Comparison of ENCODE assay signal across 23 mouse cellular contexts in genomic region chr17:64743606-64744300, GRCm38 (mm10).
DNase-seq lines count a peak whose midpoint lies in the region; ATAC-seq and TF ChIP-seq lines count a peak whose summit lies in the region.
"Had no signal": no experiment of that assay in that cellular context is flagged by ENCODE, and none has a peak within 500 bp of the region (broad histone marks: within the 10 kb centered on the region; RNA-seq: fewer than 3 reads in every experiment).

No protein-coding gene starts in this region.

- peaks cover 33% of the 10 kb centered on the region for H3K36me3 ChIP-seq in liver, adult 2 months (ENCODE audit: control insufficient read depth, insufficient read depth, low read length)
- peaks cover 19% of the 10 kb centered on the region for H3K36me3 ChIP-seq in liver, embryonic 11.5 days (ENCODE audit: control insufficient read depth, insufficient read depth, low read length)

- peak overlapping the region; percentile 88 for H3K27ac ChIP-seq in liver, adult 2 months (replicated peaks; ENCODE audit: insufficient read depth, low read depth, low read length)
- no peak overlapping the region for H3K27ac ChIP-seq in liver, embryonic 11.5 days (ENCODE audit: low read depth, low read length)
- H3K27ac ChIP-seq: forebrain, embryonic 10.5 days; gastrocnemius, adult 2 months; hindbrain, embryonic 12.5 days; liver, embryonic 14.5 days; neural tube, embryonic 15.5 days had no signal

- H3K4me2 ChIP-seq in liver, embryonic 11.5 days: no peak overlapping the region
- H3K4me2 ChIP-seq: heart, embryonic 12.5 days; hindbrain, embryonic 12.5 days; neural tube, embryonic 15.5 days had no signal

- no peak for TF ChIP-seq POLR2A in liver, adult 2 months (IDR thresholded peaks at IDR 0.05; ENCODE audit: extremely low read depth, insufficient read depth, low read length)

- 27% methylated on average over 13 of the region's 13 CpGs for WGBS in liver, adult 2 months
- 87% methylated on average over 13 of the region's 13 CpGs for WGBS in liver, embryonic 11.5 days

- DNase-seq in heart, adult 11 months: peak; percentile 81
- no peak for DNase-seq in heart, adult 18-20 months
- peak; percentile 100 for DNase-seq in liver, adult 2 months (ENCODE audit: extremely low read depth, low read depth, low spot score)
- no peak for DNase-seq in liver, embryonic 11.5 days (ENCODE audit: low spot score)
- DNase-seq in NIH3T3 (ENCODE audit: low read depth): peak; percentile 67
- DNase-seq in fibroblast of lung, adult 2 months (ENCODE audit: low read depth): peak; percentile 23
- DNase-seq in spleen, postnatal 10 days (ENCODE audit: low spot score in 2 of 2): no peak
- DNase-seq: cerebellum, adult 18-20 months; cerebellum, postnatal 25 days; embryo, embryonic 11 days; forebrain, postnatal 0 days; gastrocnemius, adult 2 months; heart, postnatal 14 days; midbrain, embryonic 14.5 days; thymus, adult 18-20 months had no signal

- no peak for ATAC-seq in liver, embryonic 11.5 days (replicated peaks; ENCODE audit: low FRiP score)
- ATAC-seq: activated CD4-positive, CD25-positive, alpha-beta regulatory T cell, adult 4 months; forebrain, postnatal 0 days; inflammation-experienced regulatory T-cells, adult 6 months had no signal

- H3K4me1 ChIP-seq in liver, adult 2 months (ENCODE audit: control insufficient read depth, insufficient read depth, low read length): peaks cover 51% of the 10 kb centered on the region
- peaks cover 10% of the 10 kb centered on the region for H3K4me1 ChIP-seq in liver, embryonic 11.5 days (replicated peaks; ENCODE audit: control insufficient read depth, insufficient read depth, low read length)
- H3K4me1 ChIP-seq: forebrain, embryonic 10.5 days; hindbrain, embryonic 12.5 days had no signal

- TF ChIP-seq CTCF in liver, adult 2 months (IDR thresholded peaks at IDR 0.05; ENCODE audit: low read depth, low read length): no peak

- no peaks in the 10 kb centered on the region for H3K27me3 ChIP-seq in liver, adult 2 months (ENCODE audit: control insufficient read depth, insufficient read depth, low read length)
- H3K27me3 ChIP-seq in liver, embryonic 11.5 days (replicated peaks; ENCODE audit: control insufficient read depth, insufficient read depth, low read length): no peaks in the 10 kb centered on the region
- H3K27me3 ChIP-seq: heart, embryonic 12.5 days; hindbrain, embryonic 12.5 days; neural tube, embryonic 15.5 days; Patski had no signal

- H3K9ac ChIP-seq in liver, adult 2 months (ENCODE audit: low read depth, low read length): peak overlapping the region; percentile 42
- H3K9ac ChIP-seq in liver, embryonic 11.5 days (ENCODE audit: low read depth, low read length): no peak overlapping the region
- H3K9ac ChIP-seq: forebrain, postnatal 0 days; heart, embryonic 12.5 days; hindbrain, embryonic 12.5 days; liver, embryonic 14.5 days; neural tube, embryonic 15.5 days had no signal

- no peaks in the 10 kb centered on the region; the same call in 1 of the 2 replicates for H3K9me3 ChIP-seq in liver, embryonic 11.5 days (ENCODE audit: control insufficient read depth, low read length)
- H3K9me3 ChIP-seq: forebrain, embryonic 10.5 days; neural tube, embryonic 15.5 days had no signal

- no peaks in the 10 kb centered on the region for H3K79me2 ChIP-seq in liver, adult 2 months (ENCODE audit: control insufficient read depth, insufficient read depth, low read length)

- H3K4me3 ChIP-seq in liver, adult 2 months (ENCODE audit: insufficient read depth, low read depth, low read length): no peak overlapping the region
- H3K4me3 ChIP-seq in liver, embryonic 11.5 days (ENCODE audit: low read depth, low read length): no peak overlapping the region
- H3K4me3 ChIP-seq: forebrain, embryonic 10.5 days; gastrocnemius, adult 2 months; heart, embryonic 12.5 days; hindbrain, embryonic 12.5 days; neural tube, embryonic 15.5 days had no signal

Comparison
In these comparisons a context has a peak if more than half of its experiments do, and no peak if none do; other contexts are left out.
1. DNase-seq: peak in heart, adult 11 months (single experiment), liver, adult 2 months (single experiment), NIH3T3 (single experiment) and fibroblast of lung, adult 2 months (single experiment); none in heart, adult 18-20 months (0 of 2), liver, embryonic 11.5 days (single experiment) and spleen, postnatal 10 days (0 of 2).